Mouse (Mus musculus) kidney, adult 2 months (tissue): ENCODE results near the gene Prpf8.

Experiments
- CTCF ChIP-seq: fragments of 200-500 bp; conservative IDR thresholded peaks from 2 replicates; pipeline ENCODE4 v1.5.1; 2011; ENCODE audit warnings: low read depth, mild to moderate bottlenecking, control low read depth, low read length, moderate library complexity, mixed read lengths; ENCODE audit not compliant: insufficient read depth, insufficient read length
- POLR2A ChIP-seq: fragments of 200-500 bp; IDR thresholded peaks from one replicate; pipeline ENCODE4 v1.6.1; 2011; ENCODE audit warnings: low read depth, low read length, control low read depth

GRCm38 (mm10) chr11:75462253-75462783, 24.3 kb upstream of the Prpf8 start:
- peak; percentile 41 for TF ChIP-seq POLR2A
- TF ChIP-seq CTCF = no peak
